Mouse (Mus musculus): ENCODE results near the gene Nolc1.
A peak's percentile ranks its signal among the peaks of the same experiment; 100 is the strongest.

Gene Nolc1

DNA sequence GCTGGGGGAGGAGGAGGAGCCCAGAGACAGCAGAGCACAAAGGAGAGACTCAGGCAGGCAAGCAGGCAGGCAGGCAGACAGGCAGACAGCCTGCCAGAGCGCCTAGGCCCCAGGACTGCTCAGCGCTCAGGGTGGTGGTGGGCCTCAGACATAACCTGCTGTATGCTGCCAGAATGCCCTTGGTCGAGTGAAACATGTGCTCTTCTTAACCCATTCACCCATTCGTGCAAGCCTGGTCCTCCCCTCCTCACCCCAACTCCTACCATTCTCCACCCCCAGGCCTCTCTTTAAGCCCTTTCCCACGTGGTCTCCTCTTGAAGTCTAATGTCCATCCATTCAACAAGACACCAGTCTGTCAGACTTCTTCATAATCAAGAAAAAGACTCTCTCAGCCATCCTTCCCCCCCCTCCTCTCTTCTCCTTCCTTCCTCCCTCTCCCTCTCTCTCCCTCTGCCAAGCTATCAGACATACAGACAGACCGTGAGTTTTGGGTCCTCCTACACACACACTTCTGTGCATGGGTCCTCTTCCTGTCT lies 33.1 kb upstream of the Nolc1 start:
- DNase-seq (ENCODE audit: low spot score in 2 of 2) = no peak

DNA sequence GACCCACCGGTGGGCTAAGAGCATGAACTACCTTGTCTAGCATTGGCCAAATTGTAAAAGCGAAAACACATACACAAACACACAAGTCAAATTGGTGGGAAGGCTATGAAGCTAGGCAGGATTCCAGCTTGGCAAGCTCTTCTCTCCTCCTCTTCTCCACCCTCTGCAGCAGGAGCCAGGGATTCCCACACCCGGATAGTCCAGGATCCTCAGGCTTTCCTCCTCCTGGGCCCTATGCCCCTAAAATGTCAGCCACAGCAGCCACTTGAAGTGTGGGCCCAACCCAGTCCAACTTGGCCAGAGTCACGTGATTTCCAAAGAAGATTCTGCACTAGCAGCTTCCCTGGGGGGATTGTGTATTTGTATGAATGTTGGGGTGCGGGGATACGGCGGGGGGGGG lies 32.3 kb upstream of the Nolc1 start:
- DNase-seq (ENCODE audit: low spot score in 2 of 2) = peak in 1 of 2 experiments; percentile 56

DNA sequence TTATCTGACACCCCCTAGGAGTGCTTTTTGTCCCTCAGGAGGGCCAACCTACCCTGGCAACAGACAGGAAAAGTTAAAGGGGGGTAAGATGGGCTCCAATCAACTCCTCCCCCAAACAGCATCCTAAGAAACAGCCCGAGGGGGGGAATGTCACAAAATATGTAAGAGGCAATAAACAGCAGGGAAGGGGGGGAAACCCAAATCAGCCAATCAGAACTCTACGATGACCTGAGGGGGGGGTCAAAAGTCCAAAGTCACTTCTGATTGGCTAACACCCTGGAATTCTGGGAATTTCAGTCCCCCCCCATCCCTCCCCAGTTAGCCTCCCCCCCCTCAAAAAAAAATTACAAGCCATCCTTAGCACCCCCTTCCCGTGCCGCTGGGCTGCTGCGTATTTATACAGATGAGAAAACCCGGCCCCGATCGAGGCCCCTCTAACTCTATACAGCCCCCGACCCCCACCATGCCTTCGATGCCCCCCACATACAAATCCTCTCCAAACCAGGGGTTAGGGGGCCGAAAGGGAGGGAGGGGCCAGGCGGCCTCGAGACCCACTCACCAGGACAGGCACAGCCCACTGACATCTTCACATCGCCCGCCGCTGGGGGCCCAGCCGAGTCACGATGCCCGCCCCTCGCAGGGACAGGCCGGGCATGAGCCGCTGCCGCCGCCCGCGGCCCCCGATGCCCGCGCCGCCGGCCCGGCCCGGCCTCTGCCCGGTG lies 31.2 kb upstream of the Nolc1 start, which contains the start of gene Pprc1:
Gene Pprc1, plus strand, starts transcription at position 616 of the 722 bp plus-strand sequence.
- peak in 1 of 2 experiments; percentile 35 for DNase-seq (ENCODE audit: low spot score in 2 of 2)

DNA sequence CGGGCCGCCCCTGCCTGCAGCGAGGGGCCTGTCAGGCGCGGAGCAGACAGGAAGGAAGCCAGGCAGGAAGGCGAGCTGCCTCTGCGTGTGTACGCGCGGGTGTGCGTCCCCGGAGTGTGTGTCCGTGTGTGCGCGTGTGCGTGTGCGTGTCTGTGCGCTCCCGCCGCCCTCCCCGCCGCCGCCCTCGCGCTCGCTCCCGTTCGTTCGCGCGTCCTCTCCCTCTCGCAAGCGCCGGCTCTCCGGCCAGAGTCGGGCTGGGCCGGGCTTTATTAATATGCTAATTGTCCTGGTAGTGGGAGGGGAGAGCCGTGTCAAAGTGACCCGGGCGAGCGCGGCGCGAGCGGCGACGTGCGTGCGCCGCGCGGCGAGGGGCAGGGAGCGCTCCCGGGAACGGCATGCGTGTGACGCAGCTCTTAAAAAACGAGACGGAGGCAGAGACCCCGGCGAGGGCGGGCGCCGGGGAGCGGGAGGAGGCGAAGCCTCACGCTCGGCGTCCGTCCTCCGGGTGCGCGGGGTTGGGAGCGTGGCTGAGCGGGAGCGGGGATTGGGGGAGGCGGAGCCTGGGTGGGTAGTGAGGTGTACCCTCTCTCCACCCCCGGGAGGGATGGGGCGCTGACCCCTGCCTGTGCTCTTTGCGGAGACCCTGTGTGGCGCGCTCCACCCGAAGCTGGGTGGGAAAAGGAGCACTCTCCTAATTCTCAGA lies 30.5 kb upstream of the Nolc1 start, which contains the start of gene Ldb1:
Gene Ldb1, minus strand, starts transcription at position 222 of the 703 bp plus-strand sequence.
- peak; percentile 75 to 85 for DNase-seq (ENCODE audit: low spot score in 2 of 2)

DNA sequence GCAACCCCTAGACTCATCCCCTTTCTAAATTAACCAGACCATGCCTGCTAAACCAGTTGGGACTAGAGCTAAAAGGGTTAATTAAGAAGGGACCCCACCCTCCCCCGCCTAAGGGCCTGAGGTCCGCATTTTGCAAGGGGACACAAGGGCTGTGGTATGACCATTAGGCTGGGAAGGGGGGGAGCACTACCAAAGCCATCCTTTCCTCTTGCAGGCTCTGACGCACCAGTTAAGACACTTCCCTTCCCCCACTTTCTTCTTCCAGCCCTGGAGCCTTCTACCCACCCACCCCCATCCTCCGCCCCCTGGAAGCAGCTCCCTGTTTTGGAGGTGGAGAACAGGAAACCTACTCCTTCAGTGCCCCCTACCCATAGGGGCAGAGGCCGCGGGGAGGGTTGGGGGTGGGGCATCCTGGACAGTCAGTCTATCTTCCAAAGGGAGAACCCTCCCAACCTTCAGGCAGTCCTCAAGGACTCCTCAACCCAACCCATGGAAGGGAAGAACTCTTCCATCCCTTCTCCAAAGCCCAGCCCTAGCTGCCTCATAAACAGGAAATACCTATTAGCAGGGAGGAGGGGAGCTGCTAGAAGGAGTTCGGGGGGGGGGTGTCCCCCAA lies 29.9 kb upstream of the Nolc1 start:
- peak; percentile 50 to 55 for DNase-seq (ENCODE audit: low spot score in 2 of 2)

DNA sequence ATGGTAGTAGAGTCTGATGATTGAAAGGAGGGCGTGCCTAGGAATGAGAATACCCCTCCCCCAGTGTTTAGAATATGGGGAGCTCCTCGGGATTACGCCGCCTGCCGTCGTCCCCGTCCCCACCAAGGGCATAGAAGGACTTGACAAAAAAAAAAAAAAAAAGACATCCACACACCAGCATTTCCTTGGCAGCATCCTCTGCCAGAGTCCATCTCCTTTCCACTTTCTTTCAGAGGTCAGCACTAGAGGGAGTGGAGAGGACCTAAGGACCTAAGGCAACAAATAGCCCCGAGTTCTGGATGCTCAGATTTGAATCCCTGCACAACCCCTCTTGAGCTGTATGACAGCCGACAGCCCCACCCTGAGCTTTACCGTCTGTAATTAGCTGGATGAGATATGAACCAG lies 29.0 kb upstream of the Nolc1 start:
- no peak for DNase-seq (ENCODE audit: low spot score in 2 of 2)

DNA sequence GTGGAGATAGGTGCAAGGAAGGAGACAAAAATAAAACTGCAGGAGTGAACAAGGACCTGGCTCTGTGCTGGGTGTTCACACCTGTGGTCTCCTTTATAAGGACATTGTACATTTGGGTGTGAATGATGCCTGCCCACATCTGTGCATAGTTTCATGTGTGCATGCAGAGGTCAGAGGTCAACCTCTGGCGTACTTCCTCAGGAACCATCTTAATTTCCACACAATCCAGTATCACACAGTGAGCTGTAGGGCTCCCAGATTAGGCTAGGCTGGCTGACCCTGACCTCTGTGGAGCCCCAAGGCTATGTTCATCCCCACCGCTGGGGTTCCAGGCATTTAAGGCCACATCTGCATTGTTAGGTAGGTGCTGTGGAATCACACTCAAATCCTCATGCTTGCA lies 28.2 kb upstream of the Nolc1 start:
- DNase-seq (ENCODE audit: low spot score in 2 of 2) = no peak

DNA sequence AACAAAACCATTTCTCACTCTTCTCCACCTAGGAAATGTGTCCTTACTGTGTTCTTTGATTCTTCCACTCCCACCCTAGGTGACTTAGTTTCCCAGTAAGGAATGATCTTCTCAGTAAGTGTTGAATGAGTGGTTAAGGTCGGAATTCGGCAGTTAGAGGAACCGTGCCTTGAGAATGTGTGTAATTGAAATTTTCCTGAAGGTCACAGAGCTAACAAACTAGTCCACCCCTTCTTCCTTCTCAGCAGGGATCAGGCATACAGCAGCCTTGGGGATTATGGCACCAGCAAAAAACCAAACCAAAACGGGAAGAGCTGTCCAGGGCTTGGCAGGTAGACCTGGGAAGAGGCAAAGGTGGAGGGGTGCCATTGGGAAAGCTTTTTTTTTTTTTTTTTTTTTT lies 26.5 kb upstream of the Nolc1 start:
- DNase-seq (ENCODE audit: low spot score in 2 of 2) = no peak

DNA sequence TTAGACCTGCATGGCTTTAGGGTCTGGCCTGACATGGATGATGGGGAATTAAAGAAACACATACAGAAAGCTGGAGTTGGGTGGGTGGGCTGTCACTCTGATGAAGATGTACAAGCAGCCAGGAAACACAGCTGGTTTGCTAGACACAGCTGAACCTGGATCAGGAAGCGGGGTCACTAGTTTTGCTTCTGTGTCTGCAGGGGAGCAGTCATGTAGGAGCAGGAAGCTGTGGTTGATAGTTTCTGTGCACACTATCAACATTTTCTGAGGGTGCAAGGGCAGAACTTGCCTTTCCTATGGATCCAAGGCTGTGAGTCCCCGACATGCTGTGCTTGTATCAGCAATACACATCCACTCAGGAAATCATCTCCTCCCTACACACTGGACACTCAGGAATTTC lies 25.2 kb upstream of the Nolc1 start:
- DNase-seq (ENCODE audit: low spot score in 2 of 2) = no peak

DNA sequence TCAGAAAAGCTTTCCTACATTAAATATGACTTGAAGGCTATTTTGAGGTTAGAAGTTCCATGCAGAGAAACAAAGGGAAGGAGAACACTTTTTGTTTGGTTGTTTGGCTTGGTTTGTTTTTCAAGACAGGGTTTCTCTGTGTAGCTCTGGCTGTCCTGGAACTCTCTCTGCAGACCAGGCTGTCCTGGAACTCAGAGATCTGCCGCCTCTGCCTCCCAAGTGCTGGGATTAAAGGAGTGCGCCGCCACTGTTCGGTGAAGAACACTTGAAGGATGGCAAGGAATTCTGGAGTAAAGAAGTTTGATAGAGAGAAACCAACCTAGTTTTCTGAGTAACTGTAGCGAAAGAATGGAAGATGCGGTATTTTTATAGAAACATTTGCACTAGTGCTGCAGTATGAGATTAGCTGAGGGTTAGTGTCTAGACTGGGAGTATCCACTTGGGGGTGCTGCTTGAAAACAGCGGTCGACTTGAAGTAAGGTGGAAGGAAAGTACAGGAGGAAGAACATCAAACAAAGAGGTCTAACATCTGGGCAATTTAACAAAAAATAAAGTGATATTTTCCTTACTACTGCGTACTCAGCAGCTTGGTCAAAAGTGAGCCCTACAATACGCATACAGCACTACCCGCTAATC lies 19.8 kb upstream of the Nolc1 start:
- no peak for DNase-seq (ENCODE audit: low spot score in 2 of 2)

DNA sequence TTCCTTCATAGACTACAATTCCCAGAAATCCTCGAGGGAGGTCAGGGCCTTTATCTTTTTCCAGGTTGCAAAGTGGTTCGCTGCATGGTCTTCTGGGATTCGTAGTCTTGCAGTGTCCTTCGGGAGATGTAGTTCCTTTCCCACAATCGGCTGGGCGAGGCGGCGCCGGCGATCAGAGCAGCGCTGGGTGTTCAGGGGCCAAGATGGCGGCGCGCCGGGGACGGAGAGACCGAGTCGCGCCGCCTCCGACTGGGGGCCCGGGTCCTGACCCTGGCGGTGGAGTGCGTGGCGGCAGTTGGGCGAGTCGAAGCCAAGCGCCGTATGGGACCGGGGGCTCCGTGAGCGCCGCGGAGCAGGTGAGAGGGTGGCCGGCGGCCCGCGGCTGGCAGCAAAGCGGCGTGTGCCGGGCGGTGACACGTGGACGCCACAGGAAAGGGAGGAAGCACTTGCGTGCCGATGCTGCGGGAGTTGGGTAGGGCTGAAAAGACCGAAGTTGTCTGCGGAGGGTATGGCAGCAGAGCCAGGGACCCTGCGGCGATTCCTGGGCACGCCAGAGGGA lies 19.2 kb upstream of the Nolc1 start:
- DNase-seq (ENCODE audit: low spot score in 2 of 2) = peak; percentile 87 to 91

DNA sequence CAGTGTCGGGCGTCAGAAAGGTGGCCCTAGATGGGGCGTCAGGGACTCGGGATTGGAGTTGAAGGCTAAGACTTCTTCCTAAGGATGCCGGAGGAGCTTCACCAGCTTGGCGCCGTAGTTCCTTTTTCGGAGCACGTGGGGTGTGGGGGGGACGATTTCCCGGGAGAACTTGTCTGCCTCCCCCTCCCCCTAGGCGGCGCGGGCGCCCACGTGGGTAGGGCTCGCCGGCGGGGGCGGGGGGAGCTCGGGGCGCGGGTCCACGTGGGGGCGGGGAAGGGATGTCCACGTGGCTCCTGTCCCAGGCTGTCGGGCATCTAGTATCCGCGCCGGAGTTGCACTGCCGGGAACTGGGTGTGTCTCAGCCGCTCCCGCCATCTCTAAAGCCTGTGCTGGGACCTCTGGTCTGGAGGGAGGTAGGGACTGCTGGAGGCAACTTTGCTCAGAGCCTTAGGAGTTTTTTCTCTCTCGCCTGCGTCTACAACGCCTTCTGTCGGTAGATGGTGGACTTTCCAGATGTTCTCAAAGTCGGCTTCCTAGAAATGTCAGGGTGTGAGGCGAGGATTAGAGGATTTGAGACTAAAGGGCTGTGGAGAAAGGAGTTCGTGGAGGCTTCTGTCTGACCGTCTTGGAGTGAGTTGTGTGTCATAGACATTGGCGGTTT lies 18.6 kb upstream of the Nolc1 start:
- DNase-seq (ENCODE audit: low spot score in 2 of 2) = peak; percentile 69 to 71

DNA sequence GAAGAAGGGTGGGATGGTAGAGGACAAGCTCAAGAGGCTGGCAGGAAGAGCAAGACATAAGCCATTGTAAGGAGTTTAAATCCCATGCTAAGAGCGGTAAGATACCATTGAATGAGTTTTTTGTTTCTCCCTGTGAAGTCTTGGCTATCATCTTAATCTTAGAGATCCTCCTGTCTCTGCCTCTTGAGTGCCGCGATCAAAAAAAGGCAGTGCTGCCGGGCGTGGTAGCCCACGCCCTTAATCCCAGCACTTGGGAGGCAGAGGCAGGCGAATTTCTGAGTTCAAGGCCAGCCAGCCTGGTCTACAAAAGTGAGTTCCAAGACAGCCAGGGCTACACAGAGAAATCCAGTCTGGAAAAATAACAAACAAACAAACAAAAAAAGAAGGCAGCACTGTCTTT lies 17.2 kb upstream of the Nolc1 start:
- DNase-seq (ENCODE audit: low spot score in 2 of 2) = no peak

DNA sequence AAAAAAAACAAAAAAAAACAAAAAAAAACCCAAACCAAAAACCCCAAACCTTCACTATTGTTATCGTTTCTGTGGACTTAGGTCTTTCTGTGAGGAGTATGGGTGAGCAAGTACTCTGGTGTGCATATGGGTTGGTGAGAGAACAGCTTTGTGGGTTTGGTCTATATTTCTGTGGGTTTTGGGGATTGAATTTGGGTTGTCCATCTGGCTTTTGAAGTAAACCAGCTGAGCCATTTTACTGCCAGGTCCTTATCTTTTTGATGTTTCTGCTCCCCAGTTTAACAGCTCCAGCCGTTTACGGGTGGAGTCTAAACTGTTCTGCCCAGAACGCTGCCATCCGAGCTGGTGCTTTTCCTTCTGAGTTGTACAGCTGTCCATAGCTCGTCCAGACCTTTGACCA lies 14.8 kb upstream of the Nolc1 start:
- no peak for DNase-seq (ENCODE audit: low spot score in 2 of 2)

DNA sequence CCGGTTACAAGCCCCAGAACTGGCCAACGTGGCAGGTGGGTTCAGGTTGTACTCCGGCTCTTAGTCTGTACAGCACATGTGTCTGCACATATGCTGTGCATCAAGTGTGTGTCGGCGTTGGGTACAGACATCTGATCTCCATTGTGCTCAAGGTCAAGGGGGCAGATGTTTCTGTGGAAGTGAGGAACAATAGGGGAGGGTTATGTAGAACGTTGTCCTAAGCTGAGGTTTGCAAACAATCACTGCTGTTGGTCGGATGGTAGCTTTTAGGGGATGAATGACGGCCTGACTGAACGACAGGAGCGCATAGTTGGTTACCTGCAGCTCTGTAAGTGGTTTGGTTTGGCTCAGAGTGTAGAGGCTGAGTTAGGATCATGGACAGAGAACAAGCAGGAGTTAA lies 7.6 kb upstream of the Nolc1 start:
- no peak for DNase-seq (ENCODE audit: low spot score in 2 of 2)

DNA sequence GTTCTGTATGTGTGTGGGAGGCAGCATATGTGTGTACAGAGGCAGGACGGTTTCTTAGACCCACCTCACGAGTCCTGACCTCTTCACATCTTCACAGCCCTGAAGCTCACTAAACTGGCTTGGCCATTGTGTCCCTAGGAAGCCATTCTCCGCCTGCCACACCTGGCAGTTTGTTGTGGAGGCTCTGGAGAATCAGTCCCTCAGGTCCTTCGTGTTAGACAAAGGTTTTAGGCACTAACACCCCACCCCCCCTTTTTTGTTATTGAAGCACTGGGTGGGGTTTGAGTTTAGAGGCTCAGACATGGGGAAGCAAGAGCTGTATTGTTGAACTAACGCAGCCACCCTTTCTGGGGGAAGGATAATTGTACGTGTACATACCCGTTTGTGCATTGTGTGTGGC lies 2.4 kb upstream of the Nolc1 start:
- no peak for DNase-seq (ENCODE audit: low spot score in 2 of 2)

DNA sequence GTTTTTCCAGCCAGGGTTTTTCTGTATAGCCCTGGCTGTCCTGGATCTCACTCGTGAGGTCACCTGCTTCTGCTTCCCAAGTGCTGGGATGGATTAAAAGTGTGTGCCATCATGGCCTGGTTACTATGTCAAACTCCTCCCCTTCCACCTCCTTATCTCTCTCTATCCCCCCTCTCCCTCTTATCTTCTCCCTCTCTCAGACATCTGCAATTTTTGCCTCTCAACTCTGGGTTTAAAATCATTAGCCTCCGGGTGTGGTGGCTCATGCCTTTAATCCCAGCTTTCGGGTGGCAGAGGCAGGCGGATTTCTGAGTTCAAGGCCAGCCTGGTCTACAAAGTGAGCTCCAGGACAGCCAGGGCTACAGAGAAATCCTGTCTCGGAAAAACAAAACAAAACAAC lies 1.4 kb upstream of the Nolc1 start:
- DNase-seq (ENCODE audit: low spot score in 2 of 2) = no peak

DNA sequence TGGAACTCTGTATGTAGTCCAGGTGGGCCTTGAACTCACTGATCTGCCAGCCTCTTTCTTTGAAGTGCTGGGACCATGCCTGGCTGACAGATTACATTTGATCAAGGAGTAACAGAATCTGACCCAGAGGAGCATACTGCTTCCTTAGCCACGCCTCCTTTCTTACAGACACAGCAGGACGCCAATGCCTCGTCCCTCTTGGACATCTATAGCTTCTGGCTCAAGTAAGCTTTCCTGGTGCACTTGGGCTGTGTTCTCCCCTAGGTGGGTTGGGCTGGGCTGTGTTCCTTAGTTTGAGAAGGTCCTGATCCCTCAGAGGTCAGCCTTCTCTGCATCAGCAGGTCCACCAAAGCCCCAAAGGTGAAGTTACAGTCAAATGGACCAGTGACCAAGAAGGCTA lies 2.9 kb downstream of the Nolc1 start:
- no peak for DNase-seq (ENCODE audit: low spot score in 2 of 2)

DNA sequence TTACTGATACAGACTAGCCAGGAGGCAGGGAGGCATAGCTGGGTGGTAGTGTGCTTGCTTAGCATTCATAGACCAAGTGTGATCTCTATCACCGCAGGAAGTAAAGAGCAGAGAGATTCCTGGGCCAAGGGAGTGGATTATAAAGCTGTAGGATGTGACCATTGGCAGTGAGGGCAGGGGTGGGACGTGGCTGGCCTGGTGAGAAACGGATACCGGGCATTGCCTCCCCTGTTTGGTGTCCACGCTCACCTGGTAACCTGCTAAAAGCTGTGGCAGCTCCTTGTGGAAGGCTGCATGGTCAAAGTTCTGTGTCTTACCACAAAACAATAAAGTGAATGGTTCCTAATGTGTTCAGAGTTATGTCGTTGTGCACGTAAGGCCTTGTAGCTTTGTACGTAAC lies 9.5 kb downstream of the Nolc1 start:
- no peak for DNase-seq (ENCODE audit: low spot score in 2 of 2)

DNA sequence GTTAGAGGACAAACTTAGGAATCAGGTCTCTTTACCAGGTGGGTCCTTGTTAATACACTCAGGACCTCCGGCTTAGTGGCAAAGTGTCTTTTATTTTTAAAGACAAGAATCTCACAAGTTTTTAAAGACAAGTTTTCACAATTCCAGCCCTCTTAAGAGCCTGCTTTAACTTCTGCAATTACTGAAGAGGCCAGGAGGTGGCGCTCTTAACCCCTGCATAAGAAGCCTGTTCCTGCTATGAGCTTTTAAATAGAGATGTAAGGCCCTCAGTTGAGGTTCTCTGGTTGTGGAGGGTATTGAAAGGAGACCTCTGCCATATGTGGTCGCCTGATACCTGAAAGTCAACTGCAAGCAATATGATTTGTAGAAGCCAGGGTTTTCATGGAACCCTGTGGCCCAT lies 10.7 kb downstream of the Nolc1 start:
- no peak for DNase-seq (ENCODE audit: low spot score in 2 of 2)

DNA sequence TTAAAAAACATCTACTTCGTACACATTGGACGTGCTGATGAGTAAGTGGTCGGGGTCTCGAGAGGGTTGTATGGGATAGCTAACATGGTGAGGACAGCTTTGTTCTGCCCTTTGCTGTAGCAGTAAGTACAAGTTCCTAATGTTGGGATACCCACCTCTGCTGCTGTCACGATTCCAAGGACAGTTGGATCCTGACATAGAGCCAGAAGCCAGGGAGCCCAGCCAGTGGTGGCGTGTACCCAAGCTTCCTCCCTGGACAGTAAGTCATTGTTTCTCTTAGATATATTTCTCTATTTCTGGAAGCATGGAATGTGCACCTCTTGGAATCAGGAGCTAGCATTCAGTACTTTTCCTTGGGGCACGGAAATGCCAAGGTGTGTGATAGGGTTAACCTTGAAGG lies 12.2 kb downstream of the Nolc1 start:
- DNase-seq (ENCODE audit: low spot score in 2 of 2) = no peak
